Mouse (Mus musculus): ENCODE data around the gene Arhgef40.
A peak's percentile ranks its signal among the peaks of the same experiment; 100 is the strongest.

DNA sequence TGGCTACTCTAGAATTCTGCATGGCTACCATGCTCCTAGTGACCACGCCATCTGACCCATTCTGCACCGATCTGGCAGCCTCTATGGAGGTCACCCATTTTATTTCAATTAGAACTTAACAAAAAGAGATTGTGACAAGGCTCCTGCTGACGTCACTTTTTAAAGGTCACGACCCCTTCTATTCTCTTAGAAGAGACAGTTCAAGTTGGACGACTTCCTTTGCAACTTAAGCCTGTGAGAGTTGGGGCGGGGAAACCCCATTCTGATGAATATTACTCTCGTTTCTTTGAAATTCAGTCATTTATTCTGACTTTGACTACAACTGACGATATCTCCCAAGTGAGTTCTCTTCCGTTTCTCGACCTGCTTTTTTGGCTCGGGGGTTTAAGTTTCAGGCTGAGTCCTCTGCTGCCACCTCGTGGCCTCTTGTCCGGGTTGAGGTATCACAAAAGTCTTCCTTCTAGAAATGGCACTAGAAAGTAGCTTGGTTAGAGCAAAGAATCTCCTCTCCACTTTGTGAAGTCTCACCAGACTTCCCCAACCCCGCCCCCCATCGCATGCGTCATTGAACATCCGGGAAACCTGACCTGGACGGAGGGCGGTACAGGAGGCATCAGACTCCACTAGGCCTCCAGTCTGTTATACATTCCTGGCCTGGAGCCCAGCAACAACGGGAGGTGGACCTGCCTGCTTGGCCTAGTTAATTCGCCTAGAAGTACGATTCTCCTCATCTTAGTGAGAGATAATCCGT lies 38.4 kb downstream of the Arhgef40 start:
- TF ChIP-seq CTCF (IDR thresholded peaks at IDR 0.05 in 2 of 3, conservative IDR thresholded peaks at IDR 0.05 in 1 of 3; ENCODE audit: control insufficient read depth in 1 of 3, insufficient read depth in 1 of 3, low read depth in 2 of 3, low read length in 3 of 3, poor library complexity in 1 of 3, severe bottlenecking in 1 of 3) (peak; percentile 56 to 86 (median 80)), POLR2A (IDR thresholded peaks at IDR 0.05; ENCODE audit: control insufficient read depth in 1 of 2, insufficient read depth in 1 of 2, low read depth in 1 of 2, low read length in 2 of 2, poor library complexity in 1 of 2) (peak; percentile 32 to 90; a peak in 2 of 4 replicates), GABPA (IDR thresholded peaks at IDR 0.05; ENCODE audit: low read depth, low read length) (no peak; the same call in 1 of the 2 replicates), HCFC1 (IDR thresholded peaks at IDR 0.05; ENCODE audit: low read depth, low read length) (peak; percentile 78), ZC3H11A (IDR thresholded peaks at IDR 0.05; ENCODE audit: low read depth, low read length) (peak; percentile 36), TCF12 (IDR thresholded peaks at IDR 0.05; ENCODE audit: low read depth, low read length) (peak; percentile 73), SIN3A (IDR thresholded peaks at IDR 0.05; ENCODE audit: low read length) (no peak; the same call in 1 of the 2 replicates), RCOR1 (IDR thresholded peaks at IDR 0.05; ENCODE audit: low read depth, low read length) (no peak; the same call in 1 of the 2 replicates), POLR2AphosphoS5 (IDR thresholded peaks at IDR 0.05; ENCODE audit: borderline replicate concordance, low read depth, low read length) (peak; percentile 81; the same call in 1 of the 2 replicates)

All from MEL (cell line).